Mouse (Mus musculus) gonadal fat pad, adult 2 months (tissue): ENCODE measurements around the gene Arrdc5. TPM values are rescaled to one million over a fixed set of nuclear protein-coding genes. Genes with fewer than 3 reads are reported as not detected.

Source experiments
- DNase-seq: peaks from one replicate; pipeline ENCODE4 v3.0.0-alpha.2; 2012; ENCODE audit warnings: low read depth
- polyA plus RNA-seq: library from polyadenylated mRNA; depleted of rRNA; stranded (reverse); fragments of >200 nt; gene quantifications from 2 replicates; pipeline ENCODE4 v1.2.3, GENCODE M21; 2012; rRNA removed

Gene Arrdc5
- polyA plus RNA-seq, 1 experiment = 0.36 TPM

GRCm38 (mm10) chr17:56255429-56255828, 44.7 kb downstream of the Arrdc5 start:
- DNase-seq = no peak

GRCm38 (mm10) chr17:56254695-56255094, 45.4 kb downstream of the Arrdc5 start:
- no peak for DNase-seq

DNA sequence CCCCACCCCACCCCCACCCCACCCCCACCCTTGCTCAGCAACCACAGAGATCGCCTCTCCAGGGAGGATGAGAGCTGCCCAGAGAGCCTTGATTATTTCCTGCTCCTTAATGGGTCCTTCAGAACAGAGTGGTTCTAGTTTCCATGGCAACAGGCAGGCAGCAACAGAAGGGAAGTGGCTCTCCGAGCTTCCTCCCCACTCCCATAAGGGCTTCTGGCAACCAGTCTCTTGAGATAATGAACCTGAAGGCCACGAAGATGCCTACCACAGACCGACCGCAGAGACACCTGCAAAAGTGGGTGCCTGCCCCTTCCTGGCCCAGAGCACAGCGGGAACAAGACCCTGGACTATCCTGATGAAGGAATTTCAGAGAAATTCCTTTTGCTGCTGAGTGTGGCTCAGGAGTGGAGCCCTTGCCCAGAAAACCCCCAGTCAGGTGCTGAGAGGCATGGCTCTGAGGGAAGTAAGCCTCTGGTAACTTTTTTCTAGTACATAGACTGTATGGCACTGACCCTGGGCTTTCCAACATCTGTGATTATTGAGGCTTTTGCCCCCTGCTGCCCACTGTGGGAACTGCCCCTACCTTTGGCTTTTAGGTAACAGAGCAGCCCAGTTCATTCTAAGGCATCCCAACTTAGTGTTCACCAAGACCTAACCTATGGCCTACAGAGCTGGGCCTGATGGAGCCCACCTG, 48.8 kb downstream of the Arrdc5 start:
- no peak for DNase-seq

GRCm38 (mm10) chr17:56245608-56246007, 54.5 kb downstream of the Arrdc5 start:
- no peak for DNase-seq

Other genes starting within 250 kb of the Arrdc5 start
- 100 and 112 TPM in 2 replicates for gene Ubxn6, start 225.3 kb downstream of the Arrdc5 start, polyA plus RNA-seq
- gene Hdgfl2, start 220.7 kb downstream of the Arrdc5 start, polyA plus RNA-seq = 41.4 and 45.4 TPM in 2 replicates
- 600 and 937 TPM in 2 replicates for gene Plin4, start 190.5 kb downstream of the Arrdc5 start, polyA plus RNA-seq
- gene Plin5, start 182.7 kb downstream of the Arrdc5 start, polyA plus RNA-seq = 15.6 and 21.5 TPM in 2 replicates
- 306 and 347 TPM in 2 replicates for gene Lrg1, start 178.3 kb downstream of the Arrdc5 start, polyA plus RNA-seq
- 9.9 and 10.9 TPM in 2 replicates for gene Sema6b, start 159.9 kb downstream of the Arrdc5 start, polyA plus RNA-seq
- gene Tnfaip8l1, start 137.8 kb downstream of the Arrdc5 start, polyA plus RNA-seq = 3.6 and 4.3 TPM in 2 replicates
- 88.2 and 96.4 TPM in 2 replicates for gene Mydgf, start 116.4 kb downstream of the Arrdc5 start, polyA plus RNA-seq
- gene Dpp9, start 81.4 kb downstream of the Arrdc5 start, polyA plus RNA-seq = 34.1 and 36.9 TPM in 2 replicates
- gene Fem1a, start 43.5 kb downstream of the Arrdc5 start, polyA plus RNA-seq = 26.8 and 27.7 TPM in 2 replicates
- 22.9 and 23.8 TPM in 2 replicates for gene Ticam1, start 23.5 kb downstream of the Arrdc5 start, polyA plus RNA-seq
- gene Plin3, start 7.4 kb downstream of the Arrdc5 start, polyA plus RNA-seq = 40.7 and 53.2 TPM in 2 replicates
- 4.8 and 8.0 TPM in 2 replicates for gene Uhrf1, start 3.0 kb upstream of the Arrdc5 start, polyA plus RNA-seq
- 50.5 and 51.0 TPM in 2 replicates for gene Kdm4b, start 25.8 kb upstream of the Arrdc5 start, polyA plus RNA-seq
- 101 and 153 TPM in 2 replicates for gene Ptprs, start 176.2 kb upstream of the Arrdc5 start, polyA plus RNA-seq
- gene Znrf4, start 212.1 kb upstream of the Arrdc5 start, polyA plus RNA-seq = 6.7 and 9.8 TPM in 2 replicates